Mouse (Mus musculus) heart, adult 2 months (tissue): Measurements from ENCODE around the gene Trio.
A peak's percentile ranks its signal among the peaks of the same experiment; 100 is the strongest.

Source experiments
- CTCF ChIP-seq: fragments of 200-600 bp; IDR thresholded peaks from 2 replicates; pipeline ENCODE4 v1.8.1; 2022; ENCODE audit warnings: antibody characterized with exemption, mild to moderate bottlenecking, moderate library complexity
- POLR2A ChIP-seq: fragments of 200-500 bp; IDR thresholded peaks from 2 replicates; pipeline ENCODE4 v1.6.1; 2011; ENCODE audit warnings: mild to moderate bottlenecking, low read depth, low read length, control low read depth; ENCODE audit not compliant: insufficient read depth

DNA sequence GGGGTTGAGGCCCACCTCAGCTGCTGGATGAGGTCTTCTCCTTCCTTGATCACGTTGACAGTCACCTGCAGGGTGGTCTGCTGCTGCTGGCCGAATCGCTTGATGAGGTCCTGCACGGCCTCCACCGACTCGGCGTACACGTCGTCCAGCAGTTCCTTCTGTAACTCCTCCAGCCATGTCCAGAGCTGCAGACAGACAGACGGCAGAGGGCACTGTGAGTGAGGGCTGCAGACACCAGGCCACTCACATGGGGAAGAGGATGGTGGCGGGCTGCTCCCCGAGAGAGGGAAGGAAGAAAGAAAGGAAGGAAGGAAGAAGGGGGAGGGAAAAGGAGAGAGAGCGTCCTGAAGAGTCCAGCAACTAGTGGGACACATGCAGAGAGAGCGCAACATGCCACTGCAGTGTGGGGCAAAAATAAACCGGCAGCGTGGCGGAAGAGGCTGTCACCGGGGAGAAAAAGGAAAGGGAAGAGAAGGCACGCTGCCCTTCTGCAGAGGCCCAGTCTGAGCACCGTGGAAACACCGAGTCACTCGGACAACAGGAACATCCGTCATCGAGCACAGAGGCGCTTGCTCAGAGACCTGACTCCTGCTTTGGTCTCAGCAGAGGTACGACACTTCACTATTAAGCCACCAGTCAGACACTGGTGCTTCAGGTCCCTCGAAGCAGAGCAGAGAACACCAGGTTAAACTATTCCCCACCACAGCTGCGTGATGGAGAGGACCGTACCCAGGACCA, 169.4 kb downstream of the Trio start:
- TF ChIP-seq CTCF: peak; percentile 58
- no peak for TF ChIP-seq POLR2A
